Comparison of ENCODE assay signal across 25 mouse cellular contexts in the genomic region with DNA sequence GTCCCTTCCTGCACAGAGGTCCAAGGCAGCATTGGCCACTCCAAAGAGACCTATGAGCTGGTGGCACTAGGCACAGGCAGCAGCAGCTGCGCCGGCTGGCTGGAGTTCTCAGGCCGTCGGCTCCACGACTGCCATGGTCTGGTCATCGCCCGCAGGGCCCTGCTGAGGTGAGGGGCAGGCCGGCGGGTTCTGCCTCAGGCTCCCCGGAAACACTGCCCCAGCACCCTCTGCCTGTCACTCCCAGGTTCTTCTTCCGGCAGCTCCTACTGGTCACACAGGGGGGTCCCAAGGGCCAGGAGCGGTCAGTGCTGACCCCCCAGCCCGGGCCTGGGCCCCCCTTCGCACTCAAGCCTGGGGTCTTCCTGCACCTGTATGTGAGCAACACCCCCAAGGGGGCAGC. TPM values are rescaled to one million over a fixed set of nuclear protein-coding genes. Genes with fewer than 3 reads are reported as not detected.
"Had no signal": no experiment of that assay in that cellular context is flagged by ENCODE, and none has a peak within 500 bp of the region (broad histone marks: within the 10 kb centered on the region; RNA-seq: fewer than 3 reads in every experiment).

No protein-coding gene starts in this region.

- DNase-seq: kidney, adult 2 months; kidney, postnatal 10 days; kidney, postnatal 4 days; left cerebral cortex, postnatal 4 days; liver, postnatal 0 days; lung, embryonic 14.5 days; retina, postnatal 1 day; right cerebral cortex, postnatal 25 days; spleen, adult 18-20 months; thymus, postnatal 25 days had no signal

- H3K9ac ChIP-seq: limb, embryonic 12.5 days; limb, embryonic 15.5 days; liver, embryonic 14.5 days; liver, postnatal 0 days; lung, embryonic 14.5 days; midbrain, embryonic 15.5 days; neural tube, embryonic 13.5 days; stomach, embryonic 15.5 days had no signal

- H3K27me3 ChIP-seq: limb, embryonic 15.5 days; midbrain, embryonic 15.5 days; neural tube, embryonic 13.5 days; stomach, embryonic 15.5 days had no signal

- H3K36me3 ChIP-seq: limb, embryonic 12.5 days; limb, embryonic 15.5 days; midbrain, embryonic 15.5 days; neural tube, embryonic 13.5 days; stomach, embryonic 15.5 days had no signal

- H3K27ac ChIP-seq: limb, embryonic 12.5 days; limb, embryonic 15.5 days; liver, embryonic 14.5 days; macrophage; midbrain, embryonic 15.5 days; neural tube, embryonic 13.5 days; stomach, embryonic 15.5 days had no signal

- H3K9me3 ChIP-seq: limb, embryonic 12.5 days; limb, embryonic 15.5 days; midbrain, embryonic 15.5 days; neural tube, embryonic 13.5 days; stomach, embryonic 15.5 days had no signal

- ATAC-seq: liver, postnatal 0 days; lung, postnatal 0 days; midbrain, embryonic 15.5 days had no signal

- H3K4me3 ChIP-seq: limb, embryonic 12.5 days; limb, embryonic 15.5 days; midbrain, embryonic 15.5 days; myocyte; neural tube, embryonic 13.5 days; stomach, embryonic 15.5 days had no signal

- H3K4me2 ChIP-seq: limb, embryonic 12.5 days; limb, embryonic 15.5 days; liver, embryonic 11.5 days; lung, embryonic 14.5 days; midbrain, embryonic 15.5 days; neural tube, embryonic 13.5 days; stomach, embryonic 15.5 days had no signal

- H3K4me1 ChIP-seq: limb, embryonic 12.5 days; limb, embryonic 15.5 days; midbrain, embryonic 15.5 days; neural tube, embryonic 13.5 days; stomach, embryonic 15.5 days had no signal

RNA-seq across cellular contexts. Expression of gene Adad2, which starts 2.5 kb away (rescaled TPM):
- total RNA-seq: megakaryocyte, adult 5-6 weeks; monocyte, adult 5-6 weeks; neutrophil, adult 5-6 weeks had no signal
- polyA plus RNA-seq: kidney, adult 2 months; kidney, embryonic 14.5 days; liver, embryonic 11.5 days; liver, embryonic 14.5 days; liver, postnatal 0 days; lung, embryonic 14.5 days; lung, postnatal 0 days; macrophage; myocyte; neural tube, embryonic 13.5 days; stomach, embryonic 15.5 days; thymus, postnatal 0 days had no signal

RNA-seq across cellular contexts. Expression of gene Kcng4, which starts 20.4 kb away (rescaled TPM):
- total RNA-seq: left cerebral cortex, postnatal 4 days; megakaryocyte, adult 5-6 weeks; monocyte, adult 5-6 weeks; neutrophil, adult 5-6 weeks had no signal
- polyA plus RNA-seq: liver, embryonic 11.5 days; liver, embryonic 14.5 days; liver, postnatal 0 days; lung, embryonic 14.5 days; macrophage; myocyte; neural tube, embryonic 13.5 days had no signal

RNA-seq across cellular contexts. Expression of gene Dnaaf1, which starts 40.1 kb away (rescaled TPM):
- total RNA-seq: megakaryocyte, adult 5-6 weeks; monocyte, adult 5-6 weeks; neutrophil, adult 5-6 weeks had no signal
- polyA plus RNA-seq: limb, embryonic 12.5 days; liver, postnatal 0 days; lung, embryonic 14.5 days; macrophage had no signal
